Mouse (Mus musculus) MEL (cell line): ENCODE measurements around the gene Slc3a2.

Experiments
- CTCF ChIP-seq, 3 experiments: IDR thresholded peaks in 2 of 3; conservative IDR thresholded peaks in 1 of 3; 2 replicates each; pipeline ENCODE4 v1.5.1; 2011 to 2012; ENCODE audit warnings: low read length in 3 of 3, low read depth in 2 of 3, mild to moderate bottlenecking in 2 of 3, improper control_type of control experiment in 1 of 3, inconsistent platforms in 1 of 3, mixed read lengths in 1 of 3, moderate library complexity in 1 of 3; ENCODE audit not compliant: control insufficient read depth in 1 of 3, insufficient read depth in 1 of 3, poor library complexity in 1 of 3, severe bottlenecking in 1 of 3
- HCFC1 ChIP-seq: IDR thresholded peaks from 2 replicates; pipeline ENCODE4 v1.6.1; 2012; ENCODE audit warnings: low read depth, mild to moderate bottlenecking, inconsistent platforms, low read length, improper control_type of control experiment, moderate library complexity
- MAFK ChIP-seq: IDR thresholded peaks from 2 replicates; pipeline ENCODE4 v1.6.1; 2011; ENCODE audit warnings: low read depth, mild to moderate bottlenecking, low read length, improper control_type of control experiment, borderline replicate concordance
- POLR2A ChIP-seq, 2 experiments: IDR thresholded peaks; 2 replicates each; pipeline ENCODE4 v1.6.1; 2011 to 2012; ENCODE audit warnings: low read length in 2 of 2, mild to moderate bottlenecking in 2 of 2, control low read depth in 1 of 2, improper control_type of control experiment in 1 of 2, low read depth in 1 of 2, moderate library complexity in 1 of 2; ENCODE audit not compliant: control insufficient read depth in 1 of 2, insufficient read depth in 1 of 2, poor library complexity in 1 of 2
- RCOR1 ChIP-seq: IDR thresholded peaks from 2 replicates; pipeline ENCODE4 v1.6.1; 2012; ENCODE audit warnings: low read depth, mild to moderate bottlenecking, inconsistent platforms, low read length, improper control_type of control experiment
- SIN3A ChIP-seq: IDR thresholded peaks from 2 replicates; pipeline ENCODE4 v1.6.1; 2012; ENCODE audit warnings: low read length, improper control_type of control experiment, inconsistent platforms
- TCF12 ChIP-seq: IDR thresholded peaks from 2 replicates; pipeline ENCODE4 v1.6.1; 2014; ENCODE audit warnings: low read depth, mild to moderate bottlenecking, inconsistent platforms, low read length, improper control_type of control experiment, moderate library complexity
- ZC3H11A ChIP-seq: IDR thresholded peaks from 2 replicates; pipeline ENCODE4 v1.6.1; 2012; ENCODE audit warnings: low read depth, mild to moderate bottlenecking, inconsistent platforms, low read length, improper control_type of control experiment

- TF ChIP-seq CTCF (IDR thresholded peaks at IDR 0.05 in 2 of 3, conservative IDR thresholded peaks at IDR 0.05 in 1 of 3; ENCODE audit: control insufficient read depth in 1 of 3, insufficient read depth in 1 of 3, low read depth in 2 of 3, low read length in 3 of 3, poor library complexity in 1 of 3, severe bottlenecking in 1 of 3) = no peak
- TF ChIP-seq MAFK = no peak
- TF ChIP-seq TCF12 = no peak
- TF ChIP-seq SIN3A = no peak
- TF ChIP-seq HCFC1 = no peak
- TF ChIP-seq RCOR1 = no peak
- TF ChIP-seq POLR2A (IDR thresholded peaks at IDR 0.05; ENCODE audit: control insufficient read depth in 1 of 2, insufficient read depth in 1 of 2, low read depth in 1 of 2, low read length in 2 of 2, poor library complexity in 1 of 2) = peak in 1 of 2 experiments; percentile 70; a peak in 2 of 4 replicates
- no peak for TF ChIP-seq ZC3H11A
Observed at GRCm38 (mm10) chr19:8727495-8728114, 4.4 kb upstream of the Slc3a2 start.
